Mouse (Mus musculus) fibroblast of lung, adult 2 months (primary cell): ENCODE data around the gene Mysm1.

Source experiments
- DNase-seq: peaks from one replicate; pipeline ENCODE4 v3.0.0-alpha.2; 2011; ENCODE audit warnings: low read depth

Gene Mysm1

GRCm38 (mm10) chr4:94952773-94953172, 26.1 kb downstream of the Mysm1 start:
- no peak for DNase-seq

GRCm38 (mm10) chr4:94941221-94941855, 37.6 kb downstream of the Mysm1 start:
- no peak for DNase-seq

GRCm38 (mm10) chr4:94928743-94929142, 50.2 kb downstream of the Mysm1 start, which contains the start of gene Eqtn:
Gene Eqtn (minus strand): TSS chr4:94928843.
- DNase-seq: no peak

- DNase-seq: peak; percentile 2
These were observed 77.1 kb downstream of the Mysm1 start for GRCm38 (mm10) chr4:94901780-94902179.

DNA sequence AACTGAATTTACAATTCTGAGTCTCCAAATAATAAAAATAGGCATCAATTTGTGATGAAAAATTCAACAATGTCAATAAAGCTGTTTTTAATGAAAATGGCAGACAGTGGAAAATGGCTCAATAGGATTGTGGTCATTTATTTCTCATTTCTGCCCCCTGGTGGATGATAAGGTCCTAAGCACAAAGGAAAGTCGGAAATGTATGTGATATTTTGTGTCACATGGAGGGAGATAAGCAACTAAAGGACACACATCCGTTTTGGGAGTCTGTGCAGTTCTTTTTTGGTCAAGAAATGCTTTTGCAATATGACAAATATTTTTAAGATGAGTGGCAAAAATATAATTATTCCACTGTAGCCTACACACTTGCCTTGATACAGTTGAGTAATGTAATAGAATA, 78.2 kb downstream of the Mysm1 start:
- DNase-seq: peak; percentile 4
